Mouse (Mus musculus) testis, adult 10 weeks (tissue): ENCODE results near the gene Brms1. TPM values are rescaled to one million over a fixed set of nuclear protein-coding genes. Genes with fewer than 3 reads are reported as not detected.

ENCODE experiments used
- polyA plus RNA-seq: library from polyadenylated mRNA; stranded (reverse); fragments of 350-450 nt; fragmentation: Illumina TruSeq; extraction: RNeasy Lipid Tissue Mini Kit (QIAGEN cat#74804); gene quantifications from one replicate; pipeline ENCODE4 v1.2.3, GENCODE M21; 2014; ENCODE audit warnings: low read depth, low replicate concordance

The Brms1 gene
- polyA plus RNA-seq: 8.2 TPM

DNA sequence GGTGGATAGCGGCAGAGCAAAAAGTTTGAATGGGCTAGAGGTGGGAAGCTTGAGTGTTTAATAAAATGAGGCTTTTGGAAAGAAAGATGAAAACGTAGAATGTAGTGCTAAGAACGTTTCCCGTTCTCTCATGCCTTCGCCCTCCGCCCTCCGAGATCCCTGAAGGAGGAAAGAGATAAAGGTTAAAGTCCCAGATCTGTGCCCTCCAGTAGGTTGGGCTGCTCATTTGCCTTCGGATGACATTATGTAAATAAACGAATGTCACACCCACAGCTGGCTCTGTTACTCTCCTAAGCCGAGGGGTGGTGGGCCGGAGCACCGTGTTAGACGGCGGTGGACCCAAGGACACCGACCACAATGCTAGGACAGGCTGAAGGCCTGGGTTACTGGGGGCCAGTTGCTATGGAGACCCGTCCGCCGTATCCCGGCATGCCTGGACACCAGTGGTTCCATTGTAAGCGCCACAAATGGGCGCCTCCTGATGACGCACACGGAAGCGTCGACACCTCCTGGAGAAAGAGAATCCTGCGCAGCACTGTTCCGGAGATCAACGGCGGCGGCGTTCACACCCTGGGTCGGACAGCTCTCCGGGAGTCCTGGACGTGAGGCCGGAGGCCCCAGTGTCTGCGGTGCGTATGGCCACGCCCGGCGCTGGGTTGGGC is at the start of gene Brms1:
Gene Brms1, plus strand, starts transcription at position 493 of the 662 bp plus-strand sequence.

DNA sequence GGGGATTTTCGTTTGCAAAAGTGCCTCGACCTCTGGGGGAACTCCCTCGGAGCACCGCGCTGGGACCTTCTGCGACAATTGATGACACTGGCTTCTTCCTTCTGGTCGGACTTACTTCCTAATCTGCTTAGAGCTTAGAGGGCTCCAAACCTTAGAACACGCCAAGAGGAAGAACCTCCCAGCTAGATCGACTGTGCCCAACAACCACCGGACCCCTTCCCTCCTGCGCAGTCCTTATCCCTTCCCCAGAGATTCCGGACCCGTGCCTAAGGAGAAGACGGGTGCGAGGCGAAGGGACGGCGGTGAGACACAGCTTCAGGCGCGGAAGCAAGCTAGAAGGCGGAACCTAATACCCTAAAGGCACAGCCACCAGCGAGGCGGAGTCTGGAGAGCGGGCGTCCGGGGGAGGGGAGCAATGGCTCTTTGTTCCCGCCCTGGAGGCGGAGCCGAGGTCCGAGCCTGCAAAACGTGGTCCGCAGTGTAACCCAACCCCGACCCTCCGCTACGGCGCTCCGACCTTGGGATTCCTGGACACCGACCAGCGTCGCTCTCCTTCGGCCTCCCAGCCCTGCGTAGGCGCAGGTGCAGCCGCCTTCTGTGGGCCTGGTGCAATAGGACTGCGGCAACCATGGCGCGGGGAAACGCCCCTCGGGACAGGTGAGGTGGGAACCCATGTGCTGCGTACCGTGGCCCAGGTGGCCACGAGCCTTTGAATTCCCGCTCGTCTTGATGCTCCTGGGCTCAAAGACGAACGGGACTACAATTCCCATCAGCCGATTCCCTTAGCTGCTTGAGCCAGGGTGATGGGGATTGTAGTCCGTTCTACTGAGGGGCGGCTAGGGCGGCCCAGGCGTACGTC is 17.3 kb upstream of the Brms1 start, which contains the start of gene Slc29a2:
Gene Slc29a2, plus strand, starts transcription at position 240 of the 859 bp plus-strand sequence.

DNA sequence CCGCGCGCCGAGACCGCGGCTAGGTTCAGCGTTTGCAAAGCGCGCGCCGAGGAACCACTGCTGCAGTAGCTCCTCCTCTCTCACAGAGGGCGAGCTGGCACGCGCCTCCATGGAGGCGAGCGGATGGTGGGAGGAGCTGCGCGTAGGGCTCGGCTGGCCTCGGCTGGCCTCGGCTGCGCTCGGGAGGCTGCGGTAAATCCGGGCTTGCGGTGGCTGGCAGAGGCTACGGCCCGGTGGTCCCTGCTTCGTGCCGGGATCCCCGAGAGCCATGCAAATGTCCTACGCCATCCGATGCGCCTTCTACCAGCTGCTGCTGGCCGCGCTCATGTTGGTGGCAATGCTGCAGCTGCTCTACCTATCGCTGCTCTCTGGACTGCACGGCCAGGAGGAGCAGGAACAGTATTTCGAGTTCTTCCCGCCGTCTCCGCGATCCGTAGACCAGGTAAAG is 2.4 kb upstream of the Brms1 start, which contains the start of the genes B4gat1 and AC124502.3:
Gene B4gat1, plus strand, starts transcription at position 118 of the 448 bp plus-strand sequence.
Gene AC124502.3, plus strand, starts transcription at position 183 of the 448 bp plus-strand sequence.

DNA sequence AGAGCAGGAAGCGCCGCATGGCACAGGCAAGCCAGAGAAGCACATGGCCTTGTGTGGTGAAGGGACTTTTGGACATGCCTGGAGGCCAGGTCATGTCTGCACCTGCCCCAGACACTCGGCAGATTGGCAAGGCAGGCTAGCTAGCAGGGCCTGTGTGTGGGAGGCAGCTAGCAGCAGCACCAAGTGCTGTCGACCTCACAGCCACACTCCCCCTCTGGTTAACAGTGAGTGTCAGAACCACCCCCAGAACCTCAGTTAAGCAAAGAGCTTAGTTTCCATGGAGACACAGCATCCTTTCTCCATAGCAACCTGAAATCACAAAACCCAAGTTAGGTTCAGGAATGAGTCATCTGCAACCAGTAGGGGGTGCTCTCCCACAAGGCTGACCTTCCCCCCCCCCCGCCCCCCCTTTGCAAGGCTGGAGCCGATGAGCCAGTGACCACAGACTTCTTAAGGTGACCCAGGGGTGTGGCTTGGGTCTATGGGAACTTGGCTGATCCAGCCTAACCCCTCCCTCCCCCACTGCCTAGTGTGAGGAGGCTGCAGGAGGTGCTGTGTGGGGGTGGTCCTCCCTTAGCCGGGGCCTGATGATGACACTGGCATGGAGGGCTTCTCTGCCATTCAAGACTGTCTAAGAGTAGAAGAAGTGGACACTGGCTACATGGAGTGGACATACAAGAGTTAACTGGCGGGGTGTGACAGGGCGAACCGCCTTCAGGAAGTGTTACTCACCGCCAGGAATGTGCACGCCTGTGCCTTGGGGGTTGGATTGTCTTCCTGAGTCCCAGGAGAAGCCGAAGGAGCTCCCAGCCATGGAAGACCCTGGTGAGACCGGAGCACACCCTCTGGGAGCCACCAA is 9.1 kb downstream of the Brms1 start, which contains the start of gene Rin1:
Gene Rin1, plus strand, starts transcription at position 435 of the 859 bp plus-strand sequence.

DNA sequence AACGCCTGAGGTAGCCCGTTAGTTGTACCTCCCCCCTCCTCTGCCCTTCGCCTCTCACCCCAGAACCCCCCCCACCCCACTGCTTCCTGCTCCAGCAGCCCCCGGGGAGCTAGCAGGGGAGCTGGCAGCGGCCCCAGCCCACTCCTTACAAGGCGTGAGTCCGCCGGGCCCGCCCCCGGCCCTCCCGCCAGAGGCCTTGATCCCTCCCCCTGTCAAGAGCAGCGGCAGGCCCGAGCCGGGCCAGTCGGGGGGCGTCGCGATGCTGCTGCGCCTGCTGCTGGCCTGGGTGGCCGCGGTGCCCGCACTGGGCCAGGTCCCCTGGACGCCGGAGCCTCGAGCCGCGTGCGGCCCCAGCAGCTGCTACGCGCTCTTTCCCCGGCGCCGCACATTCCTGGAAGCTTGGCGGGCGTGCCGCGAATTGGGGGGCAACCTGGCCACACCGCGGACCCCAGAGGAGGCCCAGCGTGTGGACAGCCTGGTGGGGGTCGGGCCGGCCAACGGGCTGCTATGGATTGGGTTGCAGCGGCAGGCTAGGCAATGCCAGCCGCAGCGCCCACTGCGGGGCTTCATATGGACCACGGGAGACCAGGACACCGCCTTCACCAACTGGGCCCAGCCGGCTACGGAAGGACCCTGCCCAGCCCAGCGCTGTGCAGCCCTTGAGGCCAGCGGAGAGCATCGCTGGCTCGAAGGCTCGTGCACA is 26.9 kb downstream of the Brms1 start, which contains the start of gene Cd248:
Gene Cd248, plus strand, starts transcription at position 212 of the 703 bp plus-strand sequence.

DNA sequence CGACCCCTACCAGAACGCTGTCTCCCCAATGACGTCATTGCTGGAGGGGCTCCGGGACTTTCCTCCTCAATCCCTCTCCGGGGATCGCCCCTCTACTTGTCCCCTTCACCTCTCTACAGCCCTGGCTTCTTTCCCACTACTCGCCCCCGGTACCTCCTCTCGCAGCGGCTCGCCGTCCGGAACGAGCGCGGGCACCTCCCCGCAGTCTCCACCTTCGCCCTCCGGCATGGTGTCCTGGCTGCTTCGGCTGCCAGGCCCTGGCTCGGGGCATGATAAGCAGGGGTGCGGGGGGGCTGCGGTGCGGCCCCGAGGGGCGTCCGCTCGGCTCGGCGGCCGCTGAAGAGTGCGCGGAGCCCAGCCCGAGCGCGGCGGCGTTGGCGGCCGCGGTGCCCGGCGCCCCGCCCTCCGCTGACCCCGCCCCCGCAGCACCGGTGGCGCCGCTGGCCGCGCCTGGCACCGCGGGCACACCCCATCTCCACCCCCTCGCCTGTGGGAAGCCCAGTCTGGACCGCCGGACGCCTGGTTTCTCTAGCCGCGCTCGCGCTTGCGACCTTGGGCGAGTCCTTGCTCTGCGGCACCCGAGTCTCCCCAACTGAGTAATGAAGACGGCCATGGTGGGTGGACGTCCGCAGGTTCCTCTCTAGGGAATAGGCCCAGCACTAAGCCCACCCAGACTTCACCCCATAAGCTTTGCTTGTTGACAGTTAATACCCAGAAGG is 44.1 kb downstream of the Brms1 start, which contains the start of gene Tmem151a:
Gene Tmem151a, minus strand, starts transcription at position 387 of the 719 bp plus-strand sequence.

DNA sequence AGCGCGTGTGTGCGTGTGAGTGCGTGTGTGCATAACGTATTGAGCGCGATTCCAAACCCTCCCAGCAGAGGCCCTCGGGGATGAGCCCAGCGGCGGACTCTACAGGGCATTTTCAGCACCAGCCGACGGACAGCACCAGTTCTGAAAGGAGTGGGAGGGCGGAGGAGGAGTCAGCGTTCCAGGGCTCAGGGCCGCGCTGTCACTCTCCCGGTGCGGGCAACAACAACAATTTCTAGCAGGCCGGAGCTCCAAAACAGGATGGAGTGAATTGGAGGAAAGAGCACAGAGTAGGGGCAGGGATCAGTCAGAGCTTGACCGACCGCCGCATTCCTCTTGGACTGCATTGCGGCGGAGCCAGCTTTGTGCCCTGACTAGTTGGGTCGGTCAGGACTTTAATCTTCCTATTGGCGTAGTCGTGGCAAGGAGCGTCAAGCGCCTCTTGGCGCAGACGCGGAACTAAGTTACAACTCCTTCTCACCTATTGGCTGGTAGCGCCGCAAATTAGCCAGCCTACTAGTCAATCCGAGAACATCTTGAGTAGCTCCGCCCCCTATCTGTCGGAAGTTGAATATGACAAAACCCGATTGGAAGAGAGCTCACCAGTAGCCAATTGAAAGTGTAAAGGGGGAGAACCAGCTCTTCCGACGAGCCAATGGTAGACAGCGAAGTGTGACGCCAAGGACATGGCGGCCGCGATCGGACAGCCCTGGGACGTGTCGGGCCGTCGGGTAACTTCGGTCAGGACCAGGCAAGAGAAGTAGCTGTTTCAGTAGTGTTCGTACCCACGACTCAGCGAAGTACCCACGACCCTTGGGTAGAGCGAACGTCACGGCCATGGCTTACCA is 47.0 kb downstream of the Brms1 start, which contains the start of gene Yif1a:
Gene Yif1a, plus strand, starts transcription at position 655 of the 845 bp plus-strand sequence.

DNA sequence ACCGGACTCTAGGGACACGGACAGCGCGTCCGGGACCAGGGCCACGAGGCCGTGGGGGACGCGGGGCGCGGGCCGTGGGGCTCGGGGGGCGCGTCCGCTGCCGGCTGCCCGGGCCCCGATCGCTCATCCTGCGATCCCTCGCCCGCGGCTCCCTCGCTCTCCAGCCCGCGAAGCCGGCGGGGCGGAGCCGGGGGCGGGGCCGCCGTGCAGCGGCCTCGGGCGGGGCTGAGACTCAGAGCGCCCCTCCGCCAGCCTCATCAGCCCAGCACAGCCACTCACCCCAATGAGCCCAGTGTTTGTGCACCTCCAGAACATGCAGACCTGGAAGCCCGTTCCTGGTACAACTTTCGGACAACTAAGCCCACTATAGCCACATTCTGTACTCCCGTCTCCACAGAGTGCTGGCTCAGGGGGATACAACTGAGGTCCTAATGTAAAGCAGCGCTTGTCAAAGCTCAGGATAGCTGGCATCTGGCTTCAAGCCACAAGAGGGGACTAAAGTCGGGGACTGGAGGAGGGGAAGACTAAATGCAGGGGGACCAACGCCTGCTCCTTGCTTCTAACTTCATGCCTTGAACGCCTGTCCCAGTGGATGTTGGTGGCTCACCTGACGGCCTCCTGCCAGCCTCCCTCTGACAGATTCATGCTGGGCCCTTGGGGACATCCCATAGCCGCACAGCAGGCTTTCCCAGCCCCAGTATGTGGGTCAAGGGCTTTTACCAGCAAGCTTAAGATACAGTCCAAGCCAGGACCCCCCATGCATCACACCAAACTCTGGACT is 57.4 kb downstream of the Brms1 start, which contains the start of gene Cnih2:
Gene Cnih2, minus strand, starts transcription at position 159 of the 781 bp plus-strand sequence.

Other genes starting within 250 kb of the Brms1 start
- gene Rbm4, start 247.5 kb upstream of the Brms1 start, polyA plus RNA-seq: 11.1 TPM
- gene Gm21992, start 229.7 kb upstream of the Brms1 start, polyA plus RNA-seq: 4.2 TPM
- gene Rbm14, start 229.7 kb upstream of the Brms1 start, polyA plus RNA-seq: 7.7 TPM
- gene Ccs, start 202.0 kb upstream of the Brms1 start, polyA plus RNA-seq: 1.5 TPM
- 31.7 TPM for gene Ccdc87, start 202.0 kb upstream of the Brms1 start, polyA plus RNA-seq
- gene Ctsf, start 186.2 kb upstream of the Brms1 start, polyA plus RNA-seq: 10.1 TPM
- 0.50 TPM for gene Actn3, start 163.4 kb upstream of the Brms1 start, polyA plus RNA-seq
- 6.2 TPM for gene Zdhhc24, start 162.7 kb upstream of the Brms1 start, polyA plus RNA-seq
- 10.4 TPM for gene Bbs1, start 134.7 kb upstream of the Brms1 start, polyA plus RNA-seq
- 3.0 TPM for gene Dpp3, start 113.1 kb upstream of the Brms1 start, polyA plus RNA-seq
- gene Peli3, start 98.2 kb upstream of the Brms1 start, polyA plus RNA-seq: 0.28 TPM
- 36.5 TPM for gene Mrpl11, start 79.2 kb upstream of the Brms1 start, polyA plus RNA-seq
- 0.14 TPM for gene Npas4, start 51.0 kb upstream of the Brms1 start, polyA plus RNA-seq
- gene Slc29a2, start 17.5 kb upstream of the Brms1 start, polyA plus RNA-seq: not detected
- 1.8 TPM for gene B4gat1, start 2.5 kb upstream of the Brms1 start, polyA plus RNA-seq
- 1.3 TPM for gene AC124502.3, start 2.5 kb upstream of the Brms1 start, polyA plus RNA-seq
- 1.6 TPM for gene Rin1, start 9.1 kb downstream of the Brms1 start, polyA plus RNA-seq
- 0.10 TPM for gene Cd248, start 26.7 kb downstream of the Brms1 start, polyA plus RNA-seq
- gene Tmem151a, start 44.2 kb downstream of the Brms1 start, polyA plus RNA-seq: 4.4 TPM
- 24.1 TPM for gene Yif1a, start 47.2 kb downstream of the Brms1 start, polyA plus RNA-seq
- 1.4 TPM for gene Cnih2, start 57.2 kb downstream of the Brms1 start, polyA plus RNA-seq
- gene Rab1b, start 65.7 kb downstream of the Brms1 start, polyA plus RNA-seq: 4.9 TPM
- 6.3 TPM for gene Klc2, start 77.2 kb downstream of the Brms1 start, polyA plus RNA-seq
- 44.3 TPM for gene Pacs1, start 231.8 kb downstream of the Brms1 start, polyA plus RNA-seq